Mouse (Mus musculus) E14TG2a.4 (cell line): Measurements from ENCODE around the gene Wnt11.

Experiments used
- CTCF ChIP-seq: conservative IDR thresholded peaks from 2 replicates; pipeline ENCODE4 v1.5.1; 2014; ENCODE audit warnings: low read length
- POU5F1 ChIP-seq: IDR thresholded peaks from 2 replicates; pipeline ENCODE4 v1.6.1; 2014; ENCODE audit warnings: low read length, borderline replicate concordance

DNA sequence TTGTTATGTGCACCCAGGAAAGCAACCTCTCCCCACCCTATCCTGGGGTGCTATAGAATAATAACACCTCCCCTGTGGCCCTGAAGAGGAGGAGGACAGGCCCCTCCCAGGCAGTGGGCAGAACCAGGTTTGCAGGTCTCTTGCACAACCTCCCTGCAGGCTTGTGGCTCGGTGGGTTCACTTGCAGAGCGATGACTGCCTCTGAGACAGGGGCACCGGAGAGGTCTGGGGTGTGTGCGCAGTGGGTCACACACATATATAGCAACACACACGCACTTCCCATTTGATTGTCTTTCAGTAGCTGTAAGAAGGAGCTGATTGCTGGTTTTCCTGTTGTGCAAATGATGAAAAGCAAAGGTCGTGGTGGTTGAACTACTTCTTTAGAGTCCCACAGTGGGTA lies 3.6 kb upstream of the Wnt11 start:
- TF ChIP-seq CTCF (no peak), POU5F1 (no peak)
